Mouse (Mus musculus) layer of hippocampus, adult 9-10 months (tissue): ENCODE results near the gene Cpsf6.

ENCODE experiments used
- DNase-seq: peaks from one replicate; pipeline ENCODE4 v3.0.0; 2022; ENCODE audit warnings: low spot score

The Cpsf6 gene

GRCm38 (mm10) chr10:117413562-117414527 lies 34.0 kb upstream of the Cpsf6 start:
- no peak for DNase-seq

DNA sequence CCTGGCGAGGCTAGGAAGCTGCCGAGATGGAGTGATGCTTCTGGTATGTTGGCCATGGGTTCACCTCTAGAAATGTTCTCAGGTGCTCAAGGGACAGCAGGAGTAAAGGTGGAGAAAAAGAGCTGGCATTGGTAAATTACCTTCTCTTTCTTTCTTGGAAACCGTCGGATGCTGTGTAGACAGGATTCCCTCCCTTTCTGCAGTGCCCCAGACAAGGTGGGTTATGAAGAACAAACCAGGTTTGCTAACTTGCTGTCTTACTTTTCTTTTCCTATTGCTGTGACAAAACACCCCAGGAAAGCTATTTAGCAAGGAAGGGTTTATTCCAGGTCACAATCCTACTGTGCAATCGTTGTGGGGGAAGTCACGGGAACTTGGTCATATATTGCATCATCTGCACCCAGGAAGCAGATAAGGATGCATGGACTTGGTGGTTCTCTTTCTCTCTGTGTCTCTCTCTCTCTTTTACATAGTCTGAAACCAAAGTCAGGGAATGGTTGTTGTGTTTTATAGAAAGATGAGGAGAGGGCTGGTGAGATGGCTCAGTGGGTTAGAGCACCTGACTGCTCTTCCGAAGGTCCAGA lies 32.8 kb upstream of the Cpsf6 start:
- DNase-seq = no peak

GRCm38 (mm10) chr10:117411716-117412473 lies 32.1 kb upstream of the Cpsf6 start:
- no peak for DNase-seq

GRCm38 (mm10) chr10:117411131-117411530 lies 31.3 kb upstream of the Cpsf6 start:
- no peak for DNase-seq

DNA sequence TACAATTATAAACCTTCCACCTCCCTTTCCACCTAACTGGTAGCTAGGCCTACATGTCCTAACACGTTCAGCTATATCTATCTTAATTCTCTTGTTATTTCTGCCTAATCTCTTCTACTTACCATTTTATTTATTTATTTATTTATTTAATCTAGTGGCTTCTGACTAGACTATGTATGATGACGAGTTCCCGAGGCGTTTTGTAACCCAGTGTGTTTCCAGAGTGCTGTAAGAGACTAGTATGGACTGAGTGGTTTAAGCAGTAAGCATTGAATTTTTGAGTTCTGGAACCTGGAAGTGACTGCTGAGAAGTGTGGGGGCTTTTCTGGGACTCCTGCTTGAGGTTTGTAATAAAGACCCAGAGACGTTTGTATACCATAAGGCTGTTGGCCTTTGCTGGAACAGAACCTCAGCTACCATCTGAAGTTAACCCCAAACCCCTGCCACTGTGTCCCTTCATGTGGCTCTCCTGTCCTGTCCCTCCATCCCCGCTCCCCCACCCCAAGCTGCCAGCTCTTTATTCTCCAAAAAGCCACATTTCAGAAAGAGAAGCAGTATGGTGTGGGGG lies 30.8 kb upstream of the Cpsf6 start:
- no peak for DNase-seq

DNA sequence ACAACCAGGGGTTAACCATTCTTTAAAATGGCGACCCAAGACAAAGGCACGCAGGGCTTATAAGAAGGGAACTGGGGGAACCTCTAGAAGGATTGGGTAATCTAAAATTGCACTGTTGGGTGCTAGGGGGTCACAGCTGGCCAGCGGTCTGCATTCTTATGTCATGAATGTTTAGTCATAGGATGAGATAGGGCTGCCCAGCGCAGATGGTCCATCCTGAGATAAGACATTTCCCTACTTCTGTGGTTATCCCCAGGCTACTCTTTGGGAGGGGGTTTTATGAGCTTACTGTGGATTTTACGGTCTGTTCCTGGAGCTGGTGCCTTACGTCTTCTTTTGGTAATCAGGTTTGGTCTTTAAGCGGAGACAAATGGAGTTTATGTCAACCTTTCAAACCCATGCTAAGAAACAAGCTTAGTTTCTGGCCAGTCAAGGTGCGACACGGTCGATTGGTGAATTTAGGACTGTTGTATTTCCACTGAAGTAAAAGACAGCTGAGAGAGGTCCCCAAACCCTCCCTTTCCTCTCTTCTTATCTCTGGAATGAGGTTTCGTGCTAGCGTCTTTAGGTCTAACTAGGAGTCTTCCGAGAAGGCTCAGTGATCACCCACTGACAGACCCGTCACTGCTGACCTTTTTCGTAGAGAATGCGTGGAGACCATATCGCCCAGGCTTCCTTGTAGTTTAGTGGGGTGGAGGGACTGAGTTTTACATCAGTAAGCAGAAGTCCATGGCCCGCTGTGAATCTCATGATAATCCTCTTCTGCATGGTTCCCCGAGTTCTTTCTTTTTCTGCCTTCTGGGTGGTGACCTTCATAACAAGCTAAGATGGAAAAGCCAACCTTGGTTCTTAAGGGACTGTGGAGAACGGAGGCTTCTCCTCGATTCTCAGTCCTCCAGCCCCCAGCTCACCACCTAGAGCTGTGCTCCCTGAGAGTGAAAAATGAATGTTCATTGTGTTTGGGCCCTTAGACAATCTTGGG lies 29.8 kb upstream of the Cpsf6 start:
- DNase-seq = no peak

GRCm38 (mm10) chr10:117408545-117409372 lies 28.9 kb upstream of the Cpsf6 start:
- no peak for DNase-seq

DNA sequence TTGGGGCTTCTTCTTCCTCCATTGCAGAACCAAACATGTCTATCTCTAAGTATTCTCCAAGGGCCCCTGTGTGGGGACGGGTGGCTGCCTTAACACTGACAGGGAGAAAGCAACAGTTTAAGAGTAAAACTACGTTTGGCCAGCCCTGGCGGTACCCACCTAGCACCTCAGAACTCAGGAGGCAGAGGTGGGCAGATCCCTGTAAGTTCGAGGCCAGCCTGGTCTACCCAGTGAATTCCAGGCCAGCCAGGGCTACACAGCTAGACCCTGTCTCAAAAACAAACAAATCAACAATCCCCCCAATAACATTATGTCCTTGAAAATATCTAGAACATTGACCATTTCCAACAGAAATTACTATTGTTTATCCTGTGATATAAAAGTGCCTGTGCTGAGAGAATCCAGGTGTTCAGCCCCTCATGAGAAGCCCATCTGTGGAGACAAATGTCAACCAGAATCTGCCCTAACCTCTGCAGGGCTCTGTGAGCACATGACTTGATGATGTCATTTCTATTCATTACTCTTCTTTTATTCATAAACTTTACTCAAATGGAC lies 28.0 kb upstream of the Cpsf6 start:
- DNase-seq = no peak

- no peak for DNase-seq
These were observed 27.3 kb upstream of the Cpsf6 start for GRCm38 (mm10) chr10:117406843-117407733.

GRCm38 (mm10) chr10:117406283-117406588 lies 26.4 kb upstream of the Cpsf6 start:
- no peak for DNase-seq

- DNase-seq = no peak
These were observed 25.9 kb upstream of the Cpsf6 start for GRCm38 (mm10) chr10:117405526-117406282.

- DNase-seq = no peak
These were observed 24.6 kb upstream of the Cpsf6 start for GRCm38 (mm10) chr10:117404384-117404783.

DNA sequence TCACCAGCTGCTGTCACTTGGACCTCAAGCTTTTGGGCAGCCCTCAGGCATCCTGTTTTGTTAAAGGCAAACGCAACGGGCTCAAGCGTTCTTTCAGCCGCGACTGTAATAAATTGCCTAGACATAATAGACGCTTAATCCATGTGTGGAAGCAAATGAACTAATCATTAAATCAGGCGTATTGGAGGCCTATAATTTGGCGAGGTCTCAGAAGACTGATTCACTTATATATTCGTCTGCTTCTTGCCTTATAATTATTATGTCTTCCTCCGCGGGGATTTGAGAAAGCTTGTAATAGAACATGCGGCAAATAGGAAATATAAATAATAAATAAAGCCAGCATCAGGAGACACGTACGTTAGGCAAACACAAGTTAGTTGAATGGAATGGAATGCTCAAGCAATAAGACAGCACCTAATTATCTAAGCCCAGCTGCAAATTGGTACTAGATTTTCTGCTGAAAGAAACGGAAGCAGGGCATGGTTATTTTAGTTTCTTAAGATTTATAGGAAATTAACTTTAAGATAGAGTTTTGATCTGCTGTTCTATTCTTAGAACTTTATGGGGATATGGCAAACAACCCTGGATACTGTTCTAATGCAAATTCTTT lies 23.6 kb upstream of the Cpsf6 start:
- no peak for DNase-seq

GRCm38 (mm10) chr10:117402403-117403333 lies 22.9 kb upstream of the Cpsf6 start:
- no peak for DNase-seq

- DNase-seq = no peak
These were observed 21.5 kb upstream of the Cpsf6 start for GRCm38 (mm10) chr10:117401364-117401763.

GRCm38 (mm10) chr10:117400246-117400954 lies 20.6 kb upstream of the Cpsf6 start:
- DNase-seq = no peak
